ENCODE assay signal across 18 mouse cellular contexts in the genomic region with DNA sequence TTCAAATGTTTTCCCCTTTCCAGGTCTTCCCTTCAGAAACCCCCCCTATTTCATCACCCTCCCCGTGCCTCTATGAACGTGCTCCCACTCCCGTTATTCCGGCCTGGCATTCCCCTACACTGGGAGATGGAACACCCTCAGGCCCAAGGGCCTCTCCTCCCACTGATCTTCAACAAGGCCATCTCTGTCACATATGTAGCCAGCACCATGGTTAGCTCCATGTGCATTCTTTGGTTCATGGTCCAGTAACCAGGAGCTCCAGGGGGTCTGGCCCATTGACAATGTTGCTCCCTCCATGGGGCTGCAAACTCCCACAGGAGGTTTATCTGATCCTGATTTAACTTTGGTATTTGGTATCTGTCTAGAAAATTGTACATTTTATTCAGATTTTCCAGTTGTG. TPM values are rescaled to one million over a fixed set of nuclear protein-coding genes. Genes with fewer than 3 reads are reported as not detected.
DNase-seq lines count a peak whose midpoint lies in the region; ATAC-seq and TF ChIP-seq lines count a peak whose summit lies in the region.
"Had no signal": no experiment of that assay in that cellular context is flagged by ENCODE, and none has a peak within 500 bp of the region (broad histone marks: within the 10 kb centered on the region; RNA-seq: fewer than 3 reads in every experiment).

No protein-coding gene starts in this region.

- TF ChIP-seq CTCF in lung, postnatal 0 days (IDR thresholded peaks at IDR 0.05): no peak

- DNase-seq in adrenal gland, postnatal 14 days: peak; percentile 3
- DNase-seq in adrenal gland, postnatal 36 days: no peak
- DNase-seq in lung, postnatal 10 days: peak; percentile 2
- no peak for DNase-seq in lung, postnatal 0 days (ENCODE audit: low spot score)
- DNase-seq in R1 (ENCODE audit: low read depth, low spot score): peak; percentile 54
- peak; percentile 56 to 57 for DNase-seq in kidney, postnatal 4 days
- no peak for DNase-seq in cerebellum, postnatal 4 days (ENCODE audit: low spot score in 2 of 2)
- DNase-seq in cerebellum, adult 9-10 months: no peak
- DNase-seq: cerebellum, adult 11 months; layer of hippocampus, postnatal 36 days; liver, postnatal 0 days; spleen, adult 18-20 months; thymus, postnatal 36 days had no signal

- no peak overlapping the region for H3K27ac ChIP-seq in lung, postnatal 0 days (ENCODE audit: low read length)
- H3K27ac ChIP-seq: heart, embryonic 13.5 days; limb, embryonic 13.5 days had no signal

- H3K36me3 ChIP-seq in lung, postnatal 0 days (ENCODE audit: insufficient read depth, low read length): no peaks in the 10 kb centered on the region
- H3K36me3 ChIP-seq: heart, embryonic 13.5 days; limb, embryonic 13.5 days had no signal

- H3K4me2 ChIP-seq in lung, postnatal 0 days (replicated peaks; ENCODE audit: low read depth, low read length): no peak overlapping the region
- H3K4me2 ChIP-seq: heart, embryonic 13.5 days; limb, embryonic 13.5 days had no signal

- no peak for ATAC-seq in lung, postnatal 0 days
- ATAC-seq: intestine, embryonic 16.5 days; liver, postnatal 0 days had no signal

- H3K9ac ChIP-seq in lung, postnatal 0 days (replicated peaks; ENCODE audit: low read depth): no peak overlapping the region
- H3K9ac ChIP-seq: heart, embryonic 13.5 days; limb, embryonic 13.5 days; liver, postnatal 0 days had no signal

- H3K9me3 ChIP-seq in lung, postnatal 0 days (ENCODE audit: low read length): no peaks in the 10 kb centered on the region
- H3K9me3 ChIP-seq: heart, embryonic 13.5 days; limb, embryonic 13.5 days had no signal

- no peak for TF ChIP-seq EP300 in lung, postnatal 0 days (IDR thresholded peaks at IDR 0.05)

- WGBS in lung, postnatal 0 days: 73% methylated on average over 4 of the region's 4 CpGs

- H3K4me1 ChIP-seq in lung, postnatal 0 days (ENCODE audit: insufficient read depth, low read depth, low read length): no peaks in the 10 kb centered on the region
- H3K4me1 ChIP-seq: heart, embryonic 13.5 days; limb, embryonic 13.5 days had no signal

- no peak overlapping the region for H3K4me3 ChIP-seq in lung, postnatal 0 days (ENCODE audit: low read depth, low read length)
- H3K4me3 ChIP-seq: heart, embryonic 13.5 days; limb, embryonic 13.5 days had no signal

- no peaks in the 10 kb centered on the region for H3K27me3 ChIP-seq in lung, postnatal 0 days (replicated peaks; ENCODE audit: insufficient read depth, low read length)
- H3K27me3 ChIP-seq: heart, embryonic 13.5 days; limb, embryonic 13.5 days had no signal

RNA-seq across cellular contexts. Expression of gene Plscr5, which starts 30.5 kb away (rescaled TPM):
- total RNA-seq in adrenal gland, postnatal 14 days (2021): not detected in 2 replicates
- total RNA-seq in adrenal gland, postnatal 36 days (2021): not detected
- 0.19 TPM in 1 of 2 replicates, not detected in the other for polyA plus RNA-seq in lung, postnatal 0 days (2015; fragmentation: Nextera tagmentation; extraction: Ambion mirVana)
- total RNA-seq: gastrocnemius, postnatal 4 days; layer of hippocampus, postnatal 36 days; megakaryocyte progenitor cell, adult 5-6 weeks had no signal
- polyA plus RNA-seq: heart, embryonic 13.5 days; intestine, embryonic 16.5 days; limb, embryonic 13.5 days; liver, postnatal 0 days had no signal

Comparison
In these comparisons a context has a peak if more than half of its experiments do, and no peak if none do; other contexts are left out.
1. DNase-seq: peak in adrenal gland, postnatal 14 days (single experiment), lung, postnatal 10 days (single experiment), R1 (single experiment) and kidney, postnatal 4 days (2 of 2); none in adrenal gland, postnatal 36 days (0 of 2), lung, postnatal 0 days (single experiment), cerebellum, postnatal 4 days (0 of 2) and cerebellum, adult 9-10 months (single experiment).